10 mouse cellular contexts compared by ENCODE assay signal in the genomic region with DNA sequence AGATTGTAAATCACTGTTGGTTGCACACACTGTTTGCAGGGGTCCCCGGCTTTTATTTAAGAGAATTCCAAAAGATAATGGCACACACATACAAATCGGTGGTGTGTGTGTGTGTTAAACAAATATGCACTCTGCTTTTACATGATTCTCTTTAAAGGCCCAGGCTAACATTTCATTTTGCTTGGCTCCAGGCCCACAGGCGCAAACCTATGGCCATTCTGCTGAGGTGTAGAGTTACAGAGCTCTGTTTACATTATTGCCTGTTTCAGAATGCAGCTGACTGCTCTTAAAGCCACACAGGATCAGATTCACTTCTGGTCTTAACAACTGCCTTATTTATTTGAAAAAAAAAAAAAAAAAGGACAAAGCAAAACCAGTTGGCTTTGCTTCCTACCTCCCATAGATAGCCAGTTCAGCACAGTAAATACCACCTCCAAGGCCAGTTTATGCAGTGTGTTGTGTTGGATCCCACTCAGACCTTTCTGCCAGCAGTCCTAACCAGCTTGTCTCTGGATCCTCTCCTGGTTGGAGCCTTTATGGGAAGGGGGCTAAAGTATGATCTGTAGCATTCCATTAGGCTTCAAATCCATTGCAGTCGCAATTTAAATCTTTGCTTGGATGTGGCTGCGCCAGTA.
DNase-seq lines count a peak whose midpoint lies in the region; ATAC-seq and TF ChIP-seq lines count a peak whose summit lies in the region.
"Had no signal": no experiment of that assay in that cellular context is flagged by ENCODE, and none has a peak within 500 bp of the region (broad histone marks: within the 10 kb centered on the region; RNA-seq: fewer than 3 reads in every experiment).

No protein-coding gene starts in this region.

- peaks cover 9% of the 10 kb centered on the region for H3K27me3 ChIP-seq in forebrain, embryonic 10.5 days (ENCODE audit: poor library complexity, severe bottlenecking)
- no peaks in the 10 kb centered on the region for H3K27me3 ChIP-seq in forebrain, postnatal 0 days (ENCODE audit: insufficient read depth, low read length)

- no peak for DNase-seq in forebrain, embryonic 10.5 days (ENCODE audit: extremely low spot score, low spot score)
- no peak for DNase-seq in forebrain, postnatal 0 days
- peak; percentile 56 for DNase-seq in kidney, postnatal 14 days
- DNase-seq in kidney, adult 9 months: no peak
- peak; percentile 76 for DNase-seq in forelimb bud, embryonic 11.5 days (ENCODE audit: low read depth, low spot score)
- peak; percentile 14 to 30 for DNase-seq in lung, postnatal 4 days
- DNase-seq in thymus, adult 18-20 months: no peak
- no peak for DNase-seq in layer of hippocampus, adult 18-20 months (ENCODE audit: low spot score in 2 of 2)
- DNase-seq: right cerebral cortex, postnatal 4 days; thymus, postnatal 36 days had no signal

- peaks cover 15% of the 10 kb centered on the region; the same call in 1 of the 2 replicates for H3K36me3 ChIP-seq in forebrain, embryonic 10.5 days (replicated peaks)
- H3K36me3 ChIP-seq in forebrain, postnatal 0 days (ENCODE audit: insufficient read depth): no peaks in the 10 kb centered on the region

- 70% methylated on average over 5 of the region's 5 CpGs for WGBS in forebrain, embryonic 10.5 days
- 71% methylated on average over 5 of the region's 5 CpGs for WGBS in forebrain, postnatal 0 days

- H3K4me2 ChIP-seq in forebrain, postnatal 0 days (ENCODE audit: low read depth): no peak overlapping the region

- no peak for TF ChIP-seq CTCF in forebrain, postnatal 0 days (IDR thresholded peaks at IDR 0.05; ENCODE audit: low read depth)

- H3K9ac ChIP-seq in forebrain, postnatal 0 days: no peak overlapping the region

- H3K9me3 ChIP-seq in forebrain, embryonic 10.5 days: no peaks in the 10 kb centered on the region
- no peaks in the 10 kb centered on the region for H3K9me3 ChIP-seq in forebrain, postnatal 0 days (ENCODE audit: low read length)

- no peak for ATAC-seq in forebrain, postnatal 0 days

- no peak overlapping the region for H3K4me3 ChIP-seq in forebrain, embryonic 10.5 days
- no peak overlapping the region for H3K4me3 ChIP-seq in forebrain, postnatal 0 days (ENCODE audit: low read depth, low read length)

- peaks cover 43% of the 10 kb centered on the region for H3K4me1 ChIP-seq in forebrain, embryonic 10.5 days
- peaks cover 8% of the 10 kb centered on the region for H3K4me1 ChIP-seq in forebrain, postnatal 0 days (ENCODE audit: insufficient read depth)

- H3K27ac ChIP-seq in forebrain, embryonic 10.5 days: peak overlapping the region; percentile 56; the same call in 1 of the 2 replicates
- H3K27ac ChIP-seq in forebrain, postnatal 0 days (ENCODE audit: low read depth, low read length): no peak overlapping the region

Comparison
In these comparisons a context has a peak if more than half of its experiments do, and no peak if none do; other contexts are left out.
1. DNase-seq: peak in kidney, postnatal 14 days (single experiment), forelimb bud, embryonic 11.5 days (single experiment) and lung, postnatal 4 days (2 of 2); none in forebrain, embryonic 10.5 days (single experiment), forebrain, postnatal 0 days (single experiment), kidney, adult 9 months (single experiment), thymus, adult 18-20 months (0 of 2) and layer of hippocampus, adult 18-20 months (0 of 2).